Mouse (Mus musculus): Measurements from ENCODE around the gene Tbcel.

GRCm38 (mm10) chr9:42442100-42442499 is 65.5 kb downstream of the Tbcel start:
- no peak for TF ChIP-seq CTCF (conservative IDR thresholded peaks at IDR 0.05; ENCODE audit: low read length)
- no peak for TF ChIP-seq NANOG (IDR thresholded peaks at IDR 0.05; ENCODE audit: borderline replicate concordance, low read length)
- TF ChIP-seq POU5F1 (IDR thresholded peaks at IDR 0.05; ENCODE audit: borderline replicate concordance, low read length), result no peak
